Mouse (Mus musculus): ENCODE data around the gene Atpaf1. TPM values are rescaled to one million over a fixed set of nuclear protein-coding genes. Genes with fewer than 3 reads are reported as not detected.

The Atpaf1 gene
- polyA plus RNA-seq, 1 experiment = 15.7 TPM

DNA sequence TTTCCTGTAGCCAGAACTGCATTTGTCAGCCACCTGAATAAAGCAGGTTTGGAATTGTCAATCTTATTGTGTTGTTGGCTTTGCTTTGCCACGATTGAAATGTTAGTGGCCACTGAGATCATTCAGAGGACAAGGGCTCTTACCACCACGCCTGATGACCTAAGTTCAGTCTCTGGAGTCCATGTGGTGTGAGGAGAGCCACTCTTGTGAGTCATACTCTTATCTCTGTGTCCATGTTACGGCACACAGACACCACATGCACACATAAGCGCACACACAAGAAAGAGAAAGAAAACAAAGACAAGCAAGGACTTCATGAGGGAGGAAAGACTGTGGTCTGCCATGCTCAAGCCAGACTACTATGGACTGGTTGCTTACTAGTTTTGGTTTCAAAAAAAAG lies 41.5 kb upstream of the Atpaf1 start:
- H3K27me3 ChIP-seq (ENCODE audit: control insufficient read depth, insufficient read depth, insufficient read length) = no peaks in the 10 kb centered on the region

DNA sequence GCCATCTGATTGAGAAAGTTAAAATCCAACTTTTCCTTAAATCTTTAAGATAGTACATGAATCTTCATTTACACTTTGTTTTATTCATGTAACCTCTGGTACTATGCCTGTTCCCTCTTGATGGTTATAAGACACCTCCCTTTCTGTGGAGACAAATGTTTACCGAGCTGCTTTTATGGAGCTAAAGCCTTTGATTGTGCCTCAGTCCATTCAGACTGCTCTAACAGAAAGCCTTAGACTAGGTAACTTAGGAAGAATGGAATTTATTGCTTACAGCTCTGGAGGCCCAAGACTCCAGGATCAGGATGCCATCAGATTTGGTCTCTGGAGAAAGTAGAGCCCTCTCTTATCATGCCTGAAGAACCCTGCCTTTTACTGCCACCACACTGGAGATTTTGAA lies 36.4 kb upstream of the Atpaf1 start:
- Histone ChIP-seq H3K79me3 (ENCODE audit: low read depth) (no peaks in the 10 kb centered on the region), H3K27me3 (ENCODE audit: control insufficient read depth, insufficient read depth, insufficient read length) (no peaks in the 10 kb centered on the region), H3ac (ENCODE audit: control insufficient read depth, insufficient read length, low read depth) (no peak overlapping the region), H3K36me3 (ENCODE audit: control insufficient read depth, insufficient read depth) (peaks cover 58% of the 10 kb centered on the region), H3K79me2 (ENCODE audit: control insufficient read depth, insufficient read depth) (no peaks in the 10 kb centered on the region), H3K4me3 (ENCODE audit: insufficient read depth, poor library complexity, severe bottlenecking) (no peak overlapping the region)
- TF ChIP-seq MYOD1 (IDR thresholded peaks at IDR 0.05; ENCODE audit: control insufficient read depth, insufficient read length, low read depth) (no peak), MYOG (IDR thresholded peaks at IDR 0.05; ENCODE audit: control insufficient read depth, extremely low read depth, insufficient read length) (no peak), CTCF (IDR thresholded peaks at IDR 0.05; ENCODE audit: control insufficient read depth, insufficient read depth, insufficient read length) (no peak), CEBPB (IDR thresholded peaks at IDR 0.05; ENCODE audit: low read depth) (no peak), FOSL1 (IDR thresholded peaks at IDR 0.05; ENCODE audit: insufficient read depth, low read length, poor library complexity, severe bottlenecking) (no peak), MAX (IDR thresholded peaks at IDR 0.05) (no peak), USF1 (IDR thresholded peaks at IDR 0.05; ENCODE audit: low read depth) (no peak)

More for the DNA sequence above, 41.5 kb upstream of the Atpaf1 start:
- peaks cover 7% of the 10 kb centered on the region for H3K79me3 ChIP-seq (ENCODE audit: low read depth)
- H3K4me3 ChIP-seq (ENCODE audit: insufficient read depth, poor library complexity, severe bottlenecking) = no peak overlapping the region
- TF ChIP-seq CTCF (IDR thresholded peaks at IDR 0.05; ENCODE audit: control insufficient read depth, insufficient read depth, insufficient read length) (no peak), CEBPB (IDR thresholded peaks at IDR 0.05; ENCODE audit: low read depth) (no peak), MAX (IDR thresholded peaks at IDR 0.05) (no peak), FOSL1 (IDR thresholded peaks at IDR 0.05; ENCODE audit: insufficient read depth, low read length, poor library complexity, severe bottlenecking) (no peak), MYOD1 (IDR thresholded peaks at IDR 0.05; ENCODE audit: control insufficient read depth, insufficient read length, low read depth) (no peak), USF1 (IDR thresholded peaks at IDR 0.05; ENCODE audit: low read depth) (no peak), MYOG (IDR thresholded peaks at IDR 0.05; ENCODE audit: control insufficient read depth, extremely low read depth, insufficient read length) (no peak)
- peaks cover 52% of the 10 kb centered on the region for H3K36me3 ChIP-seq (ENCODE audit: control insufficient read depth, insufficient read depth)
- no peak overlapping the region for H3ac ChIP-seq (ENCODE audit: control insufficient read depth, insufficient read length, low read depth)
- H3K79me2 ChIP-seq (ENCODE audit: control insufficient read depth, insufficient read depth) = peaks cover 25% of the 10 kb centered on the region

DNA sequence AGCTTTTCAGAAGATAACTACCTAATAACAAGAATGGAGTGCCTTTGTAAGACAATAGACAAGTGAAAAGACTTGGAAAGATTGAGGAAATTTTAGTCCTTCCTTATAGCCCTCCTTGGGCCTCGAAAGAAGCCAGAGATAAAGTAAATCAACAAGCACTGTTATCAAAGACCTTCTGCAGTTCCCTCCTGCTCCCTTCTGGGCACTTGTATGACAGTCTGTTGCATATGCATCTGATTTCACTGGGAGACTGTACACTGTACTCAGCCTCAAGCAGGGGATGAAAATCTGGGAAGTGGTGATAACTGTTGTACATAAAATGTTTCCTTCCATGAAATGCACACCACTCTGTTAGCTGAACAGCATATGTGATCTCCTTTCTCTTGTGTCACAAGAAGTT lies 35.3 kb upstream of the Atpaf1 start:
- Histone ChIP-seq H3K79me2 (ENCODE audit: control insufficient read depth, insufficient read depth) (no peaks in the 10 kb centered on the region), H3K27me3 (ENCODE audit: control insufficient read depth, insufficient read depth, insufficient read length) (no peaks in the 10 kb centered on the region), H3ac (ENCODE audit: control insufficient read depth, insufficient read length, low read depth) (no peak overlapping the region), H3K36me3 (ENCODE audit: control insufficient read depth, insufficient read depth) (peaks cover 62% of the 10 kb centered on the region), H3K4me3 (ENCODE audit: insufficient read depth, poor library complexity, severe bottlenecking) (no peak overlapping the region), H3K79me3 (ENCODE audit: low read depth) (no peaks in the 10 kb centered on the region)
- TF ChIP-seq USF1 (IDR thresholded peaks at IDR 0.05; ENCODE audit: low read depth) = no peak
- TF ChIP-seq MAX (IDR thresholded peaks at IDR 0.05) = no peak
- no peak for TF ChIP-seq MYOG (IDR thresholded peaks at IDR 0.05; ENCODE audit: control insufficient read depth, extremely low read depth, insufficient read length)
- no peak for TF ChIP-seq FOSL1 (IDR thresholded peaks at IDR 0.05; ENCODE audit: insufficient read depth, low read length, poor library complexity, severe bottlenecking)
- no peak for TF ChIP-seq CEBPB (IDR thresholded peaks at IDR 0.05; ENCODE audit: low read depth)
- TF ChIP-seq MYOD1 (IDR thresholded peaks at IDR 0.05; ENCODE audit: control insufficient read depth, insufficient read length, low read depth) = no peak
- no peak for TF ChIP-seq CTCF (IDR thresholded peaks at IDR 0.05; ENCODE audit: control insufficient read depth, insufficient read depth, insufficient read length)

DNA sequence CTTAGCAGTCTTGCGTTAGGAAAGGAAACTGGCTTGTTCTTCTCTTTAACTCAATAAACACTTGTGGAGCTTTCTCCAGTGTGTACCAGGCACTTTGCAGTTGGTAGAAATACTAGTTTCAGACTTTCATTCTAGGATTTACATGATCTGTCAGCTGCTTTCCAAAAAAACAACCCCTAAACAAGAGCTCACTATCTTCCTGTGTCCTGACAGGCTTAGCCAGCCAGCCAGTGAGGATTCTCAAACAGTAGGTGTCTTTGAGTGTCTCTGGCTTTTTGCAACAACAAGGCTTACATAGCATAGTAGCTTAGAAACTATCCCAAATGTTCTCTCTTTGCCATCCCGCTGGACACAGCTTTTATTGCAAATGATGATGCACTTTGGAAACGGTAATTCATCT lies 30.5 kb upstream of the Atpaf1 start:
- H3K36me3 ChIP-seq (ENCODE audit: control insufficient read depth, insufficient read depth) = peaks cover 49% of the 10 kb centered on the region
- no peaks in the 10 kb centered on the region for H3K27me3 ChIP-seq (ENCODE audit: control insufficient read depth, insufficient read depth, insufficient read length)
- no peaks in the 10 kb centered on the region for H3K79me2 ChIP-seq (ENCODE audit: control insufficient read depth, insufficient read depth)
- H3ac ChIP-seq (ENCODE audit: control insufficient read depth, insufficient read length, low read depth) = no peak overlapping the region
- H3K79me3 ChIP-seq (ENCODE audit: low read depth) = no peaks in the 10 kb centered on the region
- TF ChIP-seq MYOG (IDR thresholded peaks at IDR 0.05; ENCODE audit: control insufficient read depth, extremely low read depth, insufficient read length) (no peak), MAX (IDR thresholded peaks at IDR 0.05) (no peak), FOSL1 (IDR thresholded peaks at IDR 0.05; ENCODE audit: insufficient read depth, low read length, poor library complexity, severe bottlenecking) (no peak), CTCF (IDR thresholded peaks at IDR 0.05; ENCODE audit: control insufficient read depth, insufficient read depth, insufficient read length) (no peak), USF1 (IDR thresholded peaks at IDR 0.05; ENCODE audit: low read depth) (no peak), CEBPB (IDR thresholded peaks at IDR 0.05; ENCODE audit: low read depth) (no peak), MYOD1 (IDR thresholded peaks at IDR 0.05; ENCODE audit: control insufficient read depth, insufficient read length, low read depth) (no peak)
- H3K4me3 ChIP-seq (ENCODE audit: insufficient read depth, poor library complexity, severe bottlenecking) = no peak overlapping the region

DNA sequence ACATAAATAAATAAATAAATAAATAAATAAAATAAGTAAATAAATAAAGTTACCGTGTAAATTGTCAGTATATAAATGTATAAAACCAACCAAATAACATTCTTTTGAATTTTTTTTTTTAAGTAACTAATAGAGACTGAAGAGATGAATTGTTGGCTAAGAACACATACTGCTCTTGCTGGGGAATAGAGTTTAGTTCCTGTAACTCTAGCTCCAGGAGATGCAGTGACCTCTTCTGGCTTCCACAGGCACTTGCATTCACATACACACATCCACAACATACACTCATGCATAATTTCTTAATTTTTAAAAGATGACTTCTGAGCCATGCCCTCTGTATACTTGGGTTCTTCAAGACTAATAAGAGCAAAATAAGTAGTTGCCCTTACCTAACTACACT lies 29.8 kb upstream of the Atpaf1 start:
- TF ChIP-seq USF1 (IDR thresholded peaks at IDR 0.05; ENCODE audit: low read depth) = no peak
- TF ChIP-seq MYOD1 (IDR thresholded peaks at IDR 0.05; ENCODE audit: control insufficient read depth, insufficient read length, low read depth) = no peak
- no peak for TF ChIP-seq FOSL1 (IDR thresholded peaks at IDR 0.05; ENCODE audit: insufficient read depth, low read length, poor library complexity, severe bottlenecking)
- no peak for TF ChIP-seq MAX (IDR thresholded peaks at IDR 0.05)
- TF ChIP-seq CEBPB (IDR thresholded peaks at IDR 0.05; ENCODE audit: low read depth) = no peak
- no peak for TF ChIP-seq CTCF (IDR thresholded peaks at IDR 0.05; ENCODE audit: control insufficient read depth, insufficient read depth, insufficient read length)
- no peak for TF ChIP-seq MYOG (IDR thresholded peaks at IDR 0.05; ENCODE audit: control insufficient read depth, extremely low read depth, insufficient read length)
- no peaks in the 10 kb centered on the region for H3K79me3 ChIP-seq (ENCODE audit: low read depth)
- peaks cover 51% of the 10 kb centered on the region for H3K36me3 ChIP-seq (ENCODE audit: control insufficient read depth, insufficient read depth)
- H3ac ChIP-seq (ENCODE audit: control insufficient read depth, insufficient read length, low read depth) = no peak overlapping the region
- H3K27me3 ChIP-seq (ENCODE audit: control insufficient read depth, insufficient read depth, insufficient read length) = no peaks in the 10 kb centered on the region
- no peak overlapping the region for H3K4me3 ChIP-seq (ENCODE audit: insufficient read depth, poor library complexity, severe bottlenecking)
- no peaks in the 10 kb centered on the region for H3K79me2 ChIP-seq (ENCODE audit: control insufficient read depth, insufficient read depth)

DNA sequence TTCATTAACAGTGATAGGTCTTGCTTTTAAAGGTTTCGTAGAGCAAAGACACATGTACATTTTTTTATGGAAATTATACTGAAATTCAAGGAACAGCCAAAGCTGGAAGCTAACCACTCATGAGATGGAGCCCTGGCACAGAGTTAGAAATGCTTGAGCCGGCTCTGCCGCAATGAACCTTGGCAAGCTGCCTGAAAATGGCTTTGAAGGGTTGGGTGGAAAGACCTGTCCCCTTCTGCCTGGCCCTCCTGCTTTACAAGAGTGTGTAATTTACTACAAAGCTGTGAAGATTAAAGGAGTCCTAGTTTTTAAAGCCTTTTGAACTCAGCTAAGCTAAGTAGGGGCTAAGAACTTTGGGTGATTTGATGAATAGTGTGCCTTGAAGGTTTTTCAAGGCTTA lies 23.4 kb upstream of the Atpaf1 start:
- H3K36me3 ChIP-seq (ENCODE audit: control insufficient read depth, insufficient read depth) = peaks cover 54% of the 10 kb centered on the region

More for the DNA sequence above, 23.4 kb upstream of the Atpaf1 start:
- Histone ChIP-seq H3K27me3 (ENCODE audit: control insufficient read depth, insufficient read depth, insufficient read length) (no peaks in the 10 kb centered on the region), H3K79me2 (ENCODE audit: control insufficient read depth, insufficient read depth) (no peaks in the 10 kb centered on the region), H3K4me3 (ENCODE audit: insufficient read depth, poor library complexity, severe bottlenecking) (no peak overlapping the region), H3K79me3 (ENCODE audit: low read depth) (no peaks in the 10 kb centered on the region), H3ac (ENCODE audit: control insufficient read depth, insufficient read length, low read depth) (no peak overlapping the region)
- no peak for TF ChIP-seq USF1 (IDR thresholded peaks at IDR 0.05; ENCODE audit: low read depth)
- no peak for TF ChIP-seq MAX (IDR thresholded peaks at IDR 0.05)
- TF ChIP-seq MYOD1 (IDR thresholded peaks at IDR 0.05; ENCODE audit: control insufficient read depth, insufficient read length, low read depth) = no peak
- no peak for TF ChIP-seq MYOG (IDR thresholded peaks at IDR 0.05; ENCODE audit: control insufficient read depth, extremely low read depth, insufficient read length)
- TF ChIP-seq CTCF (IDR thresholded peaks at IDR 0.05; ENCODE audit: control insufficient read depth, insufficient read depth, insufficient read length) = no peak
- TF ChIP-seq FOSL1 (IDR thresholded peaks at IDR 0.05; ENCODE audit: insufficient read depth, low read length, poor library complexity, severe bottlenecking) = no peak
- no peak for TF ChIP-seq CEBPB (IDR thresholded peaks at IDR 0.05; ENCODE audit: low read depth)
